Mouse (Mus musculus) R1 (cell line): ENCODE measurements at regions not wholly inside any gene's neighbourhood (a gene's known extent, or its start where the extent isn't known, plus 50 kb on each side); places are given as distances from the start of the nearest gene placed in this dataset.

Source experiments
- DNase-seq: peaks from one replicate; pipeline ENCODE4 v3.0.0-alpha.2; 2018; ENCODE audit warnings: low read depth, low spot score

DNA sequence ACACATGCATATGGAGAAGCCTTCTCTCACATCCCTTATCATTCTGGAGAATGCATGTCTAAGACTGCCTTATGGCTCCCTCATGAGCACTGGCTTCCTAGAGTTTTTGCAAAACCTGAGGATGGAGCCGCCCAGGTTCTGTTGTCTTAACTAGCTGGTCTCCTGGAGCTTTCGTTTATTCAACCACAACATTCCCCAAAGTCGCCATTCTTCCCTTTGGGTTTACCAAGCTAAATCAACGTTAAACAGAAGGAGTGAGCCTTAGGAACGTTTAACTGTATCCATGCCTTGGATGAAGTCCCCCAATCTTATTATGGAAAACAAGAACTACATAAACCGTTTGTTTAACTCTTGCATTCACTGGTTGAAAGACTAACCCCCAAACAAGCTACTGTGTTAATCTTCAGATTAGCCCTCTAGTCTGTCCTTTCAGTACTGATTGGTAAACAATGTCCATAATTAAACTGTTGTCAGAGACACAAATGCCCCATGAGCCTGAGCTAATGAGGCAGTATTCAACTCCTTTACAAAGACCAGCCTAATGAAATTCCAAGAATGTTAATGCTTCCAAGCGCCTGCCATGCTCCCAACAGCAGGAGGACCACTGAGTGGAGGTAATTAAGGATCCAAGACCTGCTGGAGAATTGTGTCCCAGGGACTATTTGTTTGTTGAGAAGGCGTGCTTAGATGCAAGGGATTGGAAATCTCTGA, 121.1 kb upstream of the Cdkn3 start:
- peak; percentile 45 for DNase-seq

DNA sequence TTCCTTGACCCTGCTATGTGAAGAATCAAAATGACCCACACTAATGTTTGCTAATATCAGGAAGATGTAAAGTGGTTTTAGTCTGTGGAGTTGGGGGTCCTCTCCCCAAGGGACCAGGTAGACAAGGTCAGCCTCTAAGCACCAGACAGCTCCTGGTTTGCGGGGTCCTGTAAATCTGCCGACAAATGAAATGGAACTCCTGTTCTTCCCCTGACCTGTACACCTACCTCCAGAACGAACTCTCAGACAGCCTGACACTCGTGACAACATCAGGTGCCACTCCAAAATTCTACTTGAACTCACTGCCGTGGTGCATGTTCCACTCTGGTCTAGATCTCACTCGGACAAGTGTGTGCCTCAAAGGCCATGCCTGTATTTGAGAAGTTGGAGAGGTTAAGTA, 121.8 kb upstream of the Cdkn3 start:
- no peak for DNase-seq

DNA sequence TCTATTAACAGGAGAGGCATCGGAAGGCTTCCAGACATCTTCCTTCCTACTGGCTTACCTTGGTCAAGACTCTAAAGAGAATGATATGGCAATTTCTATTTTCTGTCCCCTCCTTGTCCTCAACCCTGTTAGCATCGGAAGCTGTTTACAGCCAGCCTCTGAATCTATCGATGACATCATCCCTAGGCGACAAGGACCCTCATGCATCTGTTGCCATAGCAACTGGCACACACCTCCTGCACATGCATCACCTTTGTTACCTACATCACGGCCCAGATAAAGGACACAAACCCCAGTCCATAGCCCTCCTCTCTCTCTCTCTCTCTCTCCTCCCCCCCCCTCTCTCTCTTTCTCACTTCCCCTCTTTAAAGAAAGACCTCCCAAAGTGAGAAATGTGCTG, 123.1 kb upstream of the Cdkn3 start:
- DNase-seq: peak; percentile 37

DNA sequence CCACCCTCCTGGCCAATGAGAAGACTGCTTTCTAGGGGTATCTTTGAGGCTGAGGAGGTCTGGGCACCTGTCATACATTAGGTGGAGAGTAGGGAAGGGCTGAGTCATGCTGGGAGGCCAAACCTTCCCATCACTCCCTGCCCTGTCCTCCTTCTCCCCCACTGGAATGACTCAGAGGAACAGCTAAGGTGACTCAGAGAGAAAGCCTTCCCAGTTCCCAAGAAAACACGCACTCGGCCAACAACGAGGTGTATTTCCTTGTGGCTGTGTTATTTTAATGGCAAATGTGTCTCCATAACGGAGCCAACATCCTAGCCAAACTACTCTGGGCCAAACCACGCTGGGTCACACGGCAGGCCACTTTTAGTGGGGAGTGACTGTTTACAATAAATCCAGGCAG, 124.0 kb upstream of the Cdkn3 start:
- no peak for DNase-seq

DNA sequence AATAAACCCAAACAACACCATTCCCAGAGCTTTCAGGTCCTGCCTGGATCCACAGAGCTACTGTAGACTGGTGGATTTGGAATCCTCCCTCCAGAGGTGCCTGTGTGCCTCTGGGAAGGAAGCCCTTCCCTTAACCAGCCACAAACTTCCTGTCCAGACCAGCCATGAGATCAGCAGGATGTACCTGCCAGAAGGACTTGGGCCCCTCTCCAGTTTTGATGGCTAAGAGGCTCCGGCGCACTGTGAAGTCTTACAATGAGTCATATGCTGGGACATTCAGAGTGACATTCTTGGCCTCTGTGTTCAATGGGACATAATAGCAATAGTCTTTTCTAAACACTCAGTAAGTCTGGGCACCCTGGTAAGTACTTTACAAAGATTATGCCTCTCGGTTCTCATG, 125.0 kb upstream of the Cdkn3 start:
- no peak for DNase-seq

DNA sequence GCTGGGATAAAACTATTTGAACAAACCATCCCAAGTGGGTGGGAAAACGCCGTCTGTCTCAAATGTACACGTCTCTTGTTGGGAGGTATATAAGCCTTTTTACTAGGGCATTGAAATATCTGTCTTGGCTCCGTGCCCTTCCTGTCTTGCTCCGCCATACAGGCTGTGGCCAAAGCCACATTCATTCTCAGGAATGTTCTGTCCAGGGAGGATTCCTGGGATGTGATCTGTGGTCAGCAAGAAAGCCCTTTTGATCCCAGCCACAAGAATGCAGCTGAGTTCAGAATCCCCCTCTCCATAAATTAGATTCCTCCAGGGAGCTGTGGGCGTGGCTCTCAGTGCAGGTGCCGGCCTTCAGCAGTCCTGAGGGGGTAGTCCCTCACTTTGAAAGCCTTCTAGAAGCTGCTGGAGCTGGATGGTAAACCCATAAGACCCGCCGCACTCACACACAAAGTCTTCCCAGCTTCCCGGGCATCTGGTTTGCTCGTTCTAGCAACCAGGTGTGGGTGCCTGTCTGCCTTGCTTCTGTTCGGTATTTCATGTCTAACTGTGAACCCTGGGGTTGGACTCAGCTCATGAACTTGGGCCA, 125.6 kb upstream of the Cdkn3 start:
- DNase-seq: peak; percentile 19

DNA sequence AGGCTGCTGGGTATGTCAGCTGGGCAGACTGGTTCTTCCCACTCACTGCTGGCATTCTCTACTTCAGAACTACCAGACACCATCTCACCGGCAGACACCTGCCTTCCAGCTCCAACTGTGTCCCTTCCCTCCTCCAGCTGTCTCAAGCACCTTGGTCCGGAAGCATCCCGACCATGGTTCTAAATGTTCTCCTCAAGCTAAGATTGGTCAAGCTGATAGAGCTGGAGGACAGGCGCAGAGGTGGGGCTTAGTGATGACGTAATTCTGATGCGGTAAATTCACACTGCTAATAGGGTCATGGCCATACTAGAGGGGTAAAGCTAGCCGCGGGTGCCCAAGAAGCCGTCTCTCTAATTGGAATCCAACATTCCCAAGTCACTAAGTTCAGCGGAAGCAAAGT, 126.1 kb upstream of the Cdkn3 start:
- DNase-seq: no peak

DNA sequence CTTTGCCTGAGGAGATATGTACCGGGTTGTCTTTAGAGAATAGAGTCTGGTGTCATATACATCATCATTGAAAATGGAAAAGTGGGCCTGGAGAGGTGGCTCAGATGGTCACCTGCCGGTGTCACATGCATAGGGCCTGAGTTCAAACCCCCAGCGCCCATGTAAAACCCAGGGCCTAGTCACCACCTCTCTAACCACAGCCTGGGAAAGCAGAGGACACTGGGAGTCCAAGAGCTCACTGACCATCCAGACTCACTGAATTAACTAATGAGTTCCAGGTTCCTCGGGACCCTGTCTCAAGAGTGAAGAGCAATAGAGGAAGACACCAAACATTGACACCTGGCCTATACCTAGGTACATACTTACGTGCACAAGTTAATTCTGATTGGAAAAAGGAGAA, 132.7 kb upstream of the Cdkn3 start:
- DNase-seq: no peak

DNA sequence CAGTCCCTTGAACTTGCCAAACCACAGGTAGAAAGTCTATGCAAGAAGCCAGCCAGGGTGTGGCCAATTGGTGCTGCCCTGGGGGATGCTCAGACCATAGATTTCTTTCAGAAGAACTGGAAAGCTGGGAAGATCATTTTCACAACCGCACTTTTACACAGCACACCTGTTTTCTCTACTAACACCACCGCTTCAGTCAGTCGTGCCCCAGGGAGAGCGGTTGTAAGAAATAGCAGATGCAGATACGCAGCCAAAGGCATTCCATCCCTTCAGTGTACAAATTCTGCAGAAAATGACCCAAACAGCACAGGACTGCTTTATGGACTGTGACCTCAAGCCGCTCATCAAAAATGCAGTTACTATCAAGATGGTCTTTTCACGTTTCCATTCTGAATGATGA, 134.6 kb upstream of the Cdkn3 start:
- no peak for DNase-seq

DNA sequence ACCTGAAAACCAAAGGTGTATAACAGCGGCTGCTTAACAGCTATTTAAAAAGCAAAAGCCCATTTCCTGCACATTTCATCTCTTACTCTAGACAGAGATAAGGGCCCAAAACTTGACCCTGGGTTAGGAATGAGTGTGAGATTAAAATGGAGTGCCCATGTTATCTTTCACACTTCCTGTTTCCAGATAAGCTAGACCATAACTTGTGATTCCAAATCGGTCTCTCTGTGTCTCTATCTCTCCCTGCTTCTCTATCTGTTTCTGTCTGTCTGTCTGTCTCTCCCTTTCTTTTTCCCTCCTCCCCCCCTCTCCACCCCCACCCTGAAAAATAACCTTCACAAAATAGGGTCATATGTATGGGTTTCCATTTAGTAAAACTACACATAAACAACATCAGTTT, 136.7 kb upstream of the Cdkn3 start:
- DNase-seq: no peak

DNA sequence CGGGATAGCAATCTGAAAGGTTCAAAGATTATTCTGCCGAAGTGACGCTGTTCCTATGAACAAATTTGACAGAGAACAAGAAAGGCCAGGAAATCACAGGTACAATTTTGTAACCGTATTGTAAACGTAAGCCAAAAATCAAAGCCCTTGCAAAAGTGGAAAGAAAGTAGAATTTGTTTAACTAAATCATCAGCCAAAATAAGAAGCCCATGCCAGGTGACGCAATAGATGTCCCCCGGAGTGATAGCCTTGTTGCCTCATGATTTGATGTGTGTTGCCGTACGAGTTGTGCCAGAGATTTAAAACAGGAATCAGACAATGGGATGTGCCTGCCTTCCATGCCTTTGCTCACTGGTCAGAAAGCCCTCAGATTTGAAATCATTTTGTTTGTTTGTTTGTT, 144.3 kb upstream of the Cdkn3 start:
- no peak for DNase-seq

DNA sequence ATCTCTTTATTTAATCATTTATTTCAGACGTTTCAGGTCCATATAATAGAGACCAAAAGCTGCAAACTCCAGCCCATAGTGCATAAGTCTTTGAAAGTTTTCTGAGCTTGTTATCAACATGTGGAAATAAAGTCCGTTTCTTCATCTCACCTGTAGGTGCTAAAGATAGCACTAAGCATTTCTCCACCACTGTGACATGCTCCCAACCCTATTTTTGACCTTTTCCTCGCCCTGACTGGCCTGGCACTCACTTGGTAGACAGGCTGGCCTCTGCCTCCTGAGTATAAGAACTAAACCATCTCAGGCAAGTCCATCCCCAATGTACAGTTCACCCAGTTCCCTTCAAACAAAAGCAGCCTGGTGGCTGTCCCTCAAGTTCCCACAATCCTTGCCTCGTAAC, 145.4 kb upstream of the Cdkn3 start:
- no peak for DNase-seq

DNA sequence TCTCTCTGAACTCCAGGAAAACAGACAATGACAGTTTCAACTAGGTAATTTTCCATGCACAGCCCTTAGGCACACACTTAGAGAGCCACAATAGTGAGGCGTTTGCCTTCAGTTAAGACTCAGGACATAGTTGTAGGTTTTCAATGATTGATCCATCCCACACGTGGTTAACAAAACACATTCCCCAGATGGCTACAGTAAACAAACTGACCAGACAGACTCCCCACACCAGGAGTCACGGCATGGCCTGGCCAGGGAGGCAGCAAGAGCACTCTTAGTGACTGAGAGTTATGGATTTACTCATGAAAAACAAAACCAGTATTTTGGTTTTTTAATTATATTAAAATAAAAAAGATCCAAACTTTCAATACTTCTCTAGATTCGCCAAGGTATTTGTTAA, 146.6 kb upstream of the Cdkn3 start:
- DNase-seq: no peak

DNA sequence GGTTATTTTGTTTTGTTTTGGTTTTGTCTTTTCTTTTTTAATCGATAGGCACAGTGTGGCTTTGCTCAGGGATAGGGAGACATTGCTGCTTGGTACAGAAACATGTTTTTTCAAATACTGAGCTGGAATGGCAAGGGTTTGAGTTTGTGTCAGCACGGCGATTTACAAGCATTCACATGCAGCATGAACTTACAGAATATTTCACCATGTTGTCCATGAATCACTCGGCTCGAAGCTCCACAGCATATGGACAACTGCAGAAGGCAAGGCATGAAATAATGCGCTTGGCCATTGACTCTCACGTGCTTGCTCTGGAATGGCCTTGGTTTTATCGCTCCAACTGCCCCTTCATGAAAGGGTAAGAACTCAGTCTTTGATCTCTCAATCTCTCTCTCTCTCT, 147.1 kb upstream of the Cdkn3 start:
- DNase-seq: no peak

DNA sequence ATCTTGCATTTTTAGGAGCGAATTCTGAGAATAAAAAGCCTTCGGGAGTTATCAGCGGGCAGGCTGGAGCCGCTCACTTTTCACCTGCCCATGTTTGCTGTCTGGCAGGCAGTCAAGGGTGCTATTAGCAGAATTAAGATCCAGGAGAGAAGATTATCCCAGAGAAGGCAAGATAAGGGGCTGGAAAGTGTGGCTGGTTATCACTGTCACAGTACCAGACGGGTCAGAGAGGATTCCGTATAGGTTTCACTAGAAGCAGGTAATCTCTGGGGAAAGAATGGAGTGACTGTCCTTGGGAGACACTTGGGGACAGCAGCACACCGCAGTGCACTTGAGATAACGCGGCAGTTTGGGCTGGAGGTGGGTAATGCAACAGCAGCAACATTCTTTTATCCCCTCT, 147.8 kb upstream of the Cdkn3 start:
- no peak for DNase-seq

DNA sequence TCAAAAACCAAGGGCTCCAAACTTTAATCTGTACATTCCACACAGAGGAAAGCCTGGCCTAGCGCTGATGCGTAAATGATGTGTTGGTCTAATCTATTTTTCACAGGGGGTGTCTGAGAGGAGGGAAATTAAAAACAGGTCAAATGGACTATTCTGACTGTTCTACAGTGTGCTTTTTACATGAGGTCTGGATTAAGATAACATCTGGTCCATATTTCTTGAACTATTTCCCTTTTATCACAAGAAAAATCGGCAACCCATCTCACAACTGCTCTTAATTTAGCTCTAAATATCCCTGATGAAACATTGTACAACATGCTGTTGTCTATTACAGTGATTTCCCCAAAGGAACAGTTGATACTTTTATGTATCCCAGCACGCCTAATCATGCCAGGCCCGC, 149.4 kb upstream of the Cdkn3 start:
- DNase-seq: no peak

DNA sequence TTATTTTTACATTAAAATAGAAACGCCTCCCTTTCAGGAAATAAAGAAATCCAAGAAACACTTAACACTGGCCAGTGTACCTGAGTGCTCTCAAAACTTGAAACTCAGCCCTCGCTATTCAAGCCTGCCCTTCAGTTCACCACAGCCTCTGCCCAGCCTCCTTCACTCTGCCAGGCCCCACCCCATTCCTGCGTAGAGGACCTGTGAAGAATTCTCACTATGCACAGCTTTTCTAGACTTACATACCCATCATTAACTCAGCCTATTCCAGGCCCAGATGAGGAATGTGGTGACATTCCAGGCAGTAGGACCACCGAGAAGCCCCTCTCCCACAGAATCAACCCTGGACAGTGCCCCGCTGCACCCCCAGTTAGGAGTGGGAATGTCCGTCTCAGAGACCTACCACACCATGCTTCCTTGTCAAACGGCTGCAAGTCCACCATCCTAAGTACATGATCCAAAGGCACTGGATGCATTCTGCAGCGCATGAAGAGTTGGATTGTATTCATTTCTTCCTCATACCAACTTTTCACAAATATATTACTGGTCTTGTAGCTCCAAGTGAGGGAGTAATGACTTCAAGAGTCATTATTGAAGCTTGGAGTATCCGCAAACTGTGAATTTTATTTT, 150.0 kb upstream of the Cdkn3 start:
- DNase-seq: no peak

DNA sequence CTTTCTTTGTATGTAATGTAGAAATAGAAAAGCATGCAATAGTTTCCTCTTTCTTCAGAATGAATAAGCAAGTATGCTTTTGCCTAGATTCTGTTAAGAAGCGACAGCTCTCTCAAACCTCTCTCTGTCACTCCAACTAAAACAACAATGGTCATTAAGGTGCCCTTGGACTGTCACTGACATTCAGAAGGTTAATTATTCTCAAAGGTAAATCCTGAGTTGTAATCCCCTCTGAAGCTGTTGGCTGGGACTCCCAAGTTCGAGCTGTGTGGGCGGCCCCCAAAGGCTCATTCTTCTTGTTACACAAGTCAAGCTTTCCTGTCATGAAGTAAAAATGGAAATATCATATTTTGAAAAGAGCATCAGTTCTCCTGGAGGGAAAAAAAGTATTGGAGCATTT, 153.6 kb upstream of the Cdkn3 start:
- no peak for DNase-seq

DNA sequence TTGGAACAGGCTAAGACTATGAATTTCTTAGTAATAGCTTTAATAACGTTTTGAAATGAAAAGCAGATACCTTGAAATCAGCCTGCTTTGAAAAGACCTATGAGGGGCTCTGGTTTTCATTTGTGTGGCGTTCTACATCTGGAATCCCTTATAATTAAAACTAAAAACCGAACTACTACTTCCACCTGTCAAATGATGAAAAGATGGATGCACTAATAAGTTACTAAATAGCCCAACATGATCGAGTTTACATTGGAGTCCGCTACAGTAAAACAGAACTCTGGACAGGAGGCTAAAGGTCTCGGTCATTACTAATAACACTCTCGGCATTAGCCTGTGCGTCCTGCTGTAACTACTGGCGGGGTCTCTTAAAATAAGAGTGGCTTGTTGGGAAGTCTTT, 154.3 kb upstream of the Cdkn3 start:
- DNase-seq: no peak

DNA sequence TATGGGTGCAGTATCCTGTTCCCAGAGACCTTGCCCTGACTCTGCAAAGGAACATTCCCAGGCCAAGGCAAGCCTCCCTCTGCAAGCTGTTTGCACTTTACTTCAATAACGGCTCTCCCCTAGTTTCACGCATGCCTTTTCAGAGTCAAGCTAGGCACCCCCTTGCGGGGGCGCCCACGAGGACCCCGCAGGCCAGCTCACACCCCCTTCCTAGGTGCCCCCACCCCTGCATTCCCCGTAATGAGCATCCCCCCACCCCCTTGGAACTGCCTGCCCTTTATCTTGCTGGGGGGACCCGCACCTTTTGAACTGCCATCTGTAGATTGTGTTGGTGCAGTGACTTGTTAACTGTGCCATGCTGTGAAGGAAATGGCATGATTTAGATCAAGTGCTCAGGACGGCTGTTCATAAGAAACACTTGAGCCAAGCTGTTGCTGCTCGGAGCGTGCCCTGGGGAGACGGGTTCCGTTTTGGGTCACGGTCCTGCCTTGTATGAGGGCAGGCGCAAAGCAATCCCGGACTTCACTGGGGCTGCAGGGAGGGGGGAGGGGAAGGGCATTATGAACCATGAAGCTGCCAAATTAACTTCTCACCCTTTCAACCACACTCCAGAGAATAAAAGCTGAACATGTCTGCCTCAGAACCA, 155.3 kb upstream of the Cdkn3 start:
- no peak for DNase-seq

DNA sequence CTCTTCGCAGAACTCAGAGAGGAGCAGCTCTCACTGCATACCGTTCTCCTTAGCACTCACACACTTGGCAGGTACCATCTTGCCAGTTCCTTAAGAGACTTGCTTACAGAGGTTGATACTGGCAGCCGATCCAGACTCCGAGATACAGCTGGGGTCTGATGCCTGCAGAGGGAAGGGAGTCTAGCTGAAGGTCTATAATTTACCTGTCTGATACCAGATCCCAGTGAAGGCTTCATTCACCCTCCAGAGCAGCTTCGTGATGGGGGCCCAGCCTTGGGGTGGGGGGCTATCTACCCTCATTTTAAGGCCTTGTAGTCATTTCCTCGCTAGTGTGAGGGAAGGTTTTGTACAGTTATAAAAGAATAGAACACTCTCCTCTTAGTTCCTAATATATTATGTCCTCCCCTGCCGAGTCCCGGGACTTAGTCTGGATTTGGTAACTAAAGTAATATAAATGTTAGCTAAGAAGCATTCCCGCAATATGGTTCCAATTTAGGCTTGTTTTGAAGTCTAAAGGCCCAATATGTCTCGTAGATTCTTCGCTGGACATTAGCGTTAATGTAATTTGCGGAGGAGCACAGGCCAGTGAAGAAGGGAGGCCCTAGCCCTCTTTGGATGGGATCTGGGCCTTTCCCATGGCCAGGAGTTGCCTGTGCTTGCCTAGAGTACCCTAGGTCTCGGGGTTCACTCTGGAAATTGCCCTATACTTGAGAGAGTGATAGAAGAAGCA, 156.0 kb upstream of the Cdkn3 start:
- no peak for DNase-seq

DNA sequence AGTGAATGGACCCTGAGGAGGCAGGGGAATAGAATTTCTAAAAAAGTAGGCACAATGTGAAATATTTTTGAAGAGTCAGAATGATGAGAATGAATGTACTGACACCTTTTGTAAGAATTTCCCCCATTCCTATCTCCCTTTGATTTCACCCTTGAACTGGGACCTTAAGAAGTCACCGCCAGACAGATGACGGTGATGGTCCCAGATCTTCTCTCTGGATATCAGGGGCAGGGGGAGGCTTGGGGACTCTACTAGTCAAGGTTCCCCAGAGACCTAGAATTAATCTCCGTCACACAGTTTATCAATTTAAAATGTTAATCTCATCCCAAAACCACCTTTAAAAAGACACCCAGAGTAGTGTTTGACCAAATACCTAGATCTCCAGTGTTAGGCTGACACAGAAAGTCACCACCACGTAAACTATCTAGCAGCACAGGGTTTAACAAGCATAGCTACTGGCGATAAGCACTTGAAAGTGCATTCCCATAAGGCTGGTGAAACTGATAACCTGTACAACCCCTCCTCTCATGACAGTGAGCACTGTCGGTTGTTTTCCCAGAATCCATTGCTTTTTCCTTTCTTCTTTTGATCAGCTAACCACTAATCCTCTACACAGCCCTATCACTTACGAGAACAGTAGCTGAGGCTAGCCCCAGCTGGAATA, 163.5 kb upstream of the Cdkn3 start:
- DNase-seq: no peak
